ENCODE assay signal across 8 mouse cellular contexts in the genomic region with DNA sequence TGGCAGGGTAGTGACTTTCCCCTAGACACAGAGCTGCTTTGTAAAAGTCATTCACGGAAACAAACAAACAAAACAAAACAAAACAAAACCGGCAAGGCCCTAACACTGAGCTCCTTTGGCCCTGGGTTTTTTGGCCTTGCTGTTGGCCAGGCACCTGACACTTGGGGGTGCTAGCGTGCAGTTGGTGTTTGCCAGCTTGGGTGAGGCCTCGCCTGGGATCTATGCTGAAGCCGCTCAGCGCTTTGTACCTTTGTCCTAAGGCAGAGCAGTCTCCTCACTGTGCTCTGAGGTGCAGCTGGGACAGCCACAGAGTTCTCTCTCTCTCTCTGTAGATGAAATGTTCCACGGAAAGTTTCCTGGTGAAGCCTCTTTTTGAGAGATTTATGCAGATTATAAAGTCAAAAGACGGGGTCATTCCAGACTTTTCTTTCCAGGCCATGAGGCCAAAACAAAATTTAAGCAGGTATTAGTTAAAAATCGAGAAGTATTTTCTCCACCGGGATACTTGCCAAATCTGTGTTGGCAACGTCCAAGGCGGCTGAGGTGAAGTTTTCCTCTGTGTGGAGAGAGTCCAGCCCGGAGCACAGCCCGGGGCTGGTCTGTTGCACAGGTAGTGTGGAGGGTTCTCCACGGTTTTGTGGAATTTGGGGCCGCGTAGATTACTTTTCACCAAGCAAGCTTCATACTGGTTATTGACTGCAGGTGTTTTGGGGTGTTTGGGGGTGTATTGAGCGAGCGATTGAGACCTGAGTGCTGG.
A peak's percentile ranks its signal among the peaks of the same experiment; 100 is the strongest.
DNase-seq lines count a peak whose midpoint lies in the region; ATAC-seq lines count a peak whose summit lies in the region.

No protein-coding gene starts in this region.

- H3K4me3 ChIP-seq in hindbrain, embryonic 13.5 days = no peak overlapping the region

- H3K4me2 ChIP-seq in hindbrain, embryonic 13.5 days = no peak overlapping the region

- H3K27me3 ChIP-seq in hindbrain, embryonic 13.5 days = no peaks in the 10 kb centered on the region

- H3K9ac ChIP-seq in hindbrain, embryonic 13.5 days = no peak overlapping the region

- DNase-seq in ZHBTc4 (ENCODE audit: low read depth, low spot score) = peak; percentile 84
- DNase-seq in cerebellum, adult 9-11 months = peak; percentile 52
- DNase-seq in frontal cortex, postnatal 25 days (ENCODE audit: low spot score in 2 of 2) = peak; percentile 25 to 47
- DNase-seq in layer of hippocampus, postnatal 14 days (ENCODE audit: low spot score in 2 of 2) = peak; percentile 47 to 53
- DNase-seq in lung, postnatal 25 days (ENCODE audit: low spot score) = peak; percentile 54
- DNase-seq in retina, postnatal 1 day = peak; percentile 76

- peaks cover 11% of the 10 kb centered on the region for H3K4me1 ChIP-seq in hindbrain, embryonic 13.5 days (replicated peaks)

- no peak overlapping the region for H3K27ac ChIP-seq in hindbrain, embryonic 13.5 days

- 53% methylated on average over 19 of the region's 19 CpGs for WGBS in hindbrain, embryonic 13.5 days

- H3K36me3 ChIP-seq in hindbrain, embryonic 13.5 days = no peaks in the 10 kb centered on the region

- no peaks in the 10 kb centered on the region for H3K9me3 ChIP-seq in hindbrain, embryonic 13.5 days

- peak; percentile 52; the same call in 1 of the 2 replicates for ATAC-seq in hindbrain, embryonic 13.5 days (ENCODE audit: low FRiP score)
- ATAC-seq in erythroid progenitor cell, adult 5-6 weeks (replicated peaks; ENCODE audit: low FRiP score, poor library complexity, severe bottlenecking) = no peak
